Mouse (Mus musculus): ENCODE data around the gene Lifr.

GRCm38 (mm10) chr15:7108160-7108559 lies 17.7 kb downstream of the Lifr start:
- TF ChIP-seq CTCF (IDR thresholded peaks at IDR 0.05; ENCODE audit: extremely low read depth, insufficient read length, insufficient replicate concordance, low read depth, low read length) (no peak), POLR2A (IDR thresholded peaks at IDR 0.05; ENCODE audit: low read depth, low read length) (no peak)
